ENCODE assay signal across 10 mouse cellular contexts in the genomic region with DNA sequence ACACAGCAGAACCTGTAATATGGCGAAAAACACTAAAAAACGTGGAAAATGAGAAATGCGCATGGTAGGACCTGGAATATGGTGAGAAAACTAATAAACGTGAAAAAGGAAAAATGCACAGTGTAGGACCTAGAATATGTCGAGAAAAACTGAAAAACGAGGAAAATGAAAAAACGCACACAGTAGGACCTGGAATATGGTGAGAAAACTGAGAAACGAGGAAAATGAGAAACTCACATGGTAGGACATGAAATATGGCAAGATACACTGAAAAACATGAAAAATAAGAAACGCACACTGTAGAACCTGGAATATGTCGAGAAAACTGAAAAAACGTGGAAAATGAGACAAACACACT.
DNase-seq lines count a peak whose midpoint lies in the region; ATAC-seq and TF ChIP-seq lines count a peak whose summit lies in the region.
"Had no signal": no experiment of that assay in that cellular context is flagged by ENCODE, and none has a peak within 500 bp of the region (broad histone marks: within the 10 kb centered on the region; RNA-seq: fewer than 3 reads in every experiment).

No protein-coding gene starts in this region.

- ATAC-seq in lung, embryonic 14.5 days (ENCODE audit: insufficient read depth): no peak
- 0 out of 2 replicates have a peak, but pooled peaks have one; percentile 40 for ATAC-seq in hindbrain, embryonic 15.5 days (ENCODE audit: low FRiP score, low read depth)

- 81% methylated on average over 11 of the region's 11 CpGs for WGBS in lung, embryonic 14.5 days
- 75% methylated on average over 11 of the region's 11 CpGs for WGBS in hindbrain, embryonic 15.5 days

- no peak overlapping the region for H3K27ac ChIP-seq in lung, embryonic 14.5 days (ENCODE audit: low read depth)
- H3K27ac ChIP-seq in hindbrain, embryonic 15.5 days (replicated peaks): no peak overlapping the region
- H3K27ac ChIP-seq: liver, embryonic 15.5 days had no signal

- H3K27me3 ChIP-seq in lung, embryonic 14.5 days (ENCODE audit: insufficient read depth, low read length): no peaks in the 10 kb centered on the region
- no peaks in the 10 kb centered on the region for H3K27me3 ChIP-seq in hindbrain, embryonic 15.5 days
- H3K27me3 ChIP-seq: liver, embryonic 15.5 days had no signal

- H3K9me3 ChIP-seq in lung, embryonic 14.5 days (ENCODE audit: low read depth, low read length): peaks cover 27% of the 10 kb centered on the region
- peaks cover 39% of the 10 kb centered on the region for H3K9me3 ChIP-seq in hindbrain, embryonic 15.5 days

- TF ChIP-seq CTCF in lung, embryonic 14.5 days (IDR thresholded peaks at IDR 0.05; ENCODE audit: low read depth): no peak

- no peaks in the 10 kb centered on the region for H3K4me1 ChIP-seq in lung, embryonic 14.5 days (ENCODE audit: insufficient read depth)
- no peaks in the 10 kb centered on the region for H3K4me1 ChIP-seq in hindbrain, embryonic 15.5 days (replicated peaks)
- H3K4me1 ChIP-seq: liver, embryonic 15.5 days had no signal

- no peak overlapping the region for H3K4me2 ChIP-seq in lung, embryonic 14.5 days
- H3K4me2 ChIP-seq in hindbrain, embryonic 15.5 days: no peak overlapping the region
- H3K4me2 ChIP-seq: liver, embryonic 15.5 days had no signal

- H3K9ac ChIP-seq in lung, embryonic 14.5 days: no peak overlapping the region
- no peak overlapping the region for H3K9ac ChIP-seq in hindbrain, embryonic 15.5 days
- H3K9ac ChIP-seq: liver, embryonic 15.5 days had no signal

- peak; percentile 4 for DNase-seq in embryo, embryonic 10 days (ENCODE audit: low spot score)
- no peak for DNase-seq in embryo, embryonic 11 days
- peak; percentile 9 for DNase-seq in lung, embryonic 14.5 days
- no peak for DNase-seq in lung, adult 18-20 months
- DNase-seq in skeletal muscle tissue, adult 2 months (ENCODE audit: low read depth, low spot score): peak; percentile 7
- DNase-seq in right cerebral cortex, adult 2 months (ENCODE audit: low spot score in 2 of 2): no peak
- DNase-seq in lung, postnatal 4 days: no peak
- DNase-seq: B cell, adult 2 months had no signal

- no peak overlapping the region for H3K4me3 ChIP-seq in lung, embryonic 14.5 days (ENCODE audit: low read depth, low read length)
- no peak overlapping the region for H3K4me3 ChIP-seq in hindbrain, embryonic 15.5 days
- H3K4me3 ChIP-seq: liver, embryonic 15.5 days had no signal

- no peaks in the 10 kb centered on the region for H3K36me3 ChIP-seq in lung, embryonic 14.5 days (ENCODE audit: insufficient read depth)
- no peaks in the 10 kb centered on the region for H3K36me3 ChIP-seq in hindbrain, embryonic 15.5 days
- H3K36me3 ChIP-seq: liver, embryonic 15.5 days had no signal

Comparison
In these comparisons a context has a peak if more than half of its experiments do, and no peak if none do; other contexts are left out.
1. DNase-seq: peak in embryo, embryonic 10 days (single experiment), lung, embryonic 14.5 days (single experiment) and skeletal muscle tissue, adult 2 months (single experiment); none in embryo, embryonic 11 days (single experiment), lung, adult 18-20 months (0 of 2), right cerebral cortex, adult 2 months (0 of 2) and lung, postnatal 4 days (0 of 2).